Mouse (Mus musculus) left cerebral cortex, adult 9 months (tissue): ENCODE results near the gene Ywhaq.
A peak's percentile ranks its signal among the peaks of the same experiment; 100 is the strongest.
"Not testable (repeated sequence)": the region's sequence is repeated elsewhere in the genome, so short reads cannot be mapped to it uniquely, and the experiment has no call there.

Experiments used
- DNase-seq, 2 experiments: peaks; one replicate each; pipeline ENCODE4 v3.0.0; 2022; ENCODE audit warnings: low spot score in 2 of 2

Ywhaq gene

GRCm38 (mm10) chr12:21409651-21410050 is 7.8 kb downstream of the Ywhaq start:
- DNase-seq = no peak

DNA sequence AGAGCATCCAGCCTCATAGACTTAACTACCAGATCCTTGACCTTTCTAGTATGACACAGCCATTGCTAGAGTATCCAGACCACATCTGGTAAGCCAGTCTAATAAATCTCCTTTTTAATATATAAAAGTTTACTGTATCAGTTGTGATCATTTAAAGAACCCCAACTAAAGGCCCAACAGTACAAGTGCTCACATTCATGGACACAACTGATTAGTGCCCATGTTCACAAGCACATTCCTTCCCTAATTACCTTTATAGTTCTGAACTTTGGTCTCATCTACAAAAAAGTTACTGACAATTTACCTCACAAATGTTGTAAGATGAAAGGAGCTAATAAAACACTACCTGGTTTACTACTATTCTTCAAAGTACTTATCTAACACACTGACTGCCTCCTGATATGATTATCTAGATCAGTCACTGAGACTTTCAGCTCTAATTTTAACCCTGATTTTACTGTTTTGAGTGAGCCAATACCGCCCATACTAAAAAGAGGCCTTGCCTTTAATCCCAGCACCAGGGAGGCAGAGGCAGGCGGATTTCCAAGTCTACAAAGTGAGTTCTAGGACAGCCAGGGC is 8.6 kb downstream of the Ywhaq start:
- DNase-seq = no peak

- DNase-seq = no peak
Observed at GRCm38 (mm10) chr12:21402771-21403170, 14.7 kb downstream of the Ywhaq start.

DNA sequence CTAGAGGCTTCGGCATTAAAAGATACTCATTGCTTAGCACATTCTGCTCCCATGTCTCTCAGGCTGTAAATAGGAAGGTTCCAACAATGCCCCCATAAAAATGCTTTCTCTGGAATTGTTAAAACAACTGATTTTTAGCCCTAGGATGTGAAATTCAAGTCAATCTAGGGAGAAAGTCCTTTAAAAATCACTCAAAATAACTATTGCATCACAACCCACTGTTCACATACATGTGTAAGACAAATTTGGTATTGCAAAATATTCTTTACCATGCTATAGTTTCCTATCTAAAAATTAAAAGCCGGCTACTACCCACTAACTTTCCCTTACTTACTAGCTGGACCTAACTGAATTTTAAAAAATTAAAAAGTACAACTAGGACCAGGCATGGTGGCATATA is 31.2 kb downstream of the Ywhaq start:
- no peak for DNase-seq

DNA sequence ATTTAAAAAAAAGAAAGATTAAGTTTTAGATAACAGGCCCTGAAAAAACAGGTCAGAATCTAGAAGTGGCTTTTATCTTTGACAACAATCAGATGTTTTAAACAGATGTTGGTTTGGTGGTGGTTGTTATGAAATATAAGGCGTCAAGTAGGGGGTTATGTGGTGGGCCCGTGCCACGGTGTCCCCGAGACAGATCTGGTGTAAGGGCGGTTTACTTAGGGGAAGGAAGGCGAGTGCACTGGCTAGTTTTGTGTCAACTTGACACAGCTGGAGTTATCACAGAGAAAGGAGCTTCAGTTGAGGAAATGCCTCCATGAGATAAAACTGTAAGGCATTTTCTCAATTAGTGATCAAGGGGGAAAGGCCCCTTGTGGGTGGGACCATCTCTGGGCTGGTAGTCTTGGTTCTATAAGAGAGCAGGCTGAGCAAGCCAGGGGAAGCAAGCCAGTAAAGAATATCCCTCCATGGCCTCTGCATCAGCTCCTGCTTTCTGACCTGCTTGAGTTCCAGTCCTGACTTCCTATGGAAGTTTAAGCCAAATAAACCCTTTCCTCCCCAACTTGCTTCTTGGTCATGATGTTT is 38.6 kb downstream of the Ywhaq start:
- not testable (repeated sequence) for DNase-seq

GRCm38 (mm10) chr12:21375376-21376157 is 41.9 kb downstream of the Ywhaq start:
- no peak for DNase-seq

GRCm38 (mm10) chr12:21373820-21374475 is 43.5 kb downstream of the Ywhaq start:
- DNase-seq = no peak

DNA sequence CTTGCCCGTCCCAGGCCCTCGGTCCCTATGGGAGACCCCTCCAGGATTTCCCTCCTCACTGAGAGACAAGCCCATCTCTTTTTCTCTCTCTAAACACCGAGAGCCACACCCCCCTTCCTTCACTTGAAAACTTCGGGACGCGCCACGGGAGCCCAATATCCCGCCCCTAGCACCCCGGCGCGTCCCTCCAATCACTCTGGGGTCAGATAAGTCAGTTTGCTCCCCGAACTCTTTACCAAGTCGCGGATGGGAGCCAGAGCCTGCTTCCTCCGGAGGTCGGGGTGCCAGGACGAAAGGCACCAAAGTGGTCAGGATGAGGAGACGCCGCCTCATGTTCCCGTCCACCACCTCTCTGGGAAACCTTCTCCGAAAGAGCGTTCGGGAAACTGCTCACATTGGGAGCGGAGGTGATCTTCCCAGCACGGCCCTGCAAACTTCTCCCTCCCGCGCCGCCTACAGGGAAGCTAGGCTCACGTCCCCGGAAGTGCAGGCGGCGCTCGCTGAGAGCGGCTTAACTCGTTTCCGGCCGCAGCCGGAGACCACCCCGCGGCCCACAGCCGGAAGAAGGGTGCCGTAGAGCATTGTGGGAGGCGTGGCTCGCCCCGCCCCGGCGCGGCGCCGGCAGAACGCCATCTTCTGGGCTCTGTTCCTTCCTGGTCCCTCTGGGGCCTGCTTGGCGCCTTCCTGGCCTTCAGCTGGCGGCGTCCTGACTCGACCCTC is 44.2 kb downstream of the Ywhaq start, which contains the start of gene Adam17:
Gene Adam17 (minus strand): TSS at position 533 of the 720 bp plus-strand sequence.
- peak; percentile 89 to 96 for DNase-seq

DNA sequence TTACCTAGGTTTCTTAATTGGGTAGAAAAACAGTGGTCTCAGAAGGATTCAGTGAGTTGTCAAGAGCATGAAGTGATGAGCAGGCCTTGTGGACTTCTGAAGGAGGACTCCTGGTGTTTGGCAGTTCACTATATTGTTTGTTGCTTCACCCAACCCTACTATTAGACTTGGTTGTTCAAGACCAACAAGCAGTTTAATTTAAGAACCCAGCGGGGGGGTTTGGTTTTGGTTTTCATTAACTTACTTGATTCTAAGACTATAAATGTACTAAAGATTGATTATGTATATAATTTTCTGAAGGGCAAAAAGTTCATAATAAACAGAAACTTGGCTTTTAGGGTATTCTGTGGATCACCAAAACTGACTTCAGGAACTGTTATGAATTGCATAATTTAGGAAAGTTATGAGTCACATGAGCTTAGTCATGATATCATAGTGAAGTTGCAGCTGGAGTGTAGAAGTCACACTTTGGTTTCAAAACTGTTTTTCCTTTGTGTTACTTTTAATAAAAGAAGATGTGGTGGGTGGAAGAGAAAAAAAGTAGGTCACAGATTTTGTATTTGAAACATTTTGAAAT is 47.3 kb downstream of the Ywhaq start:
- no peak for DNase-seq

DNA sequence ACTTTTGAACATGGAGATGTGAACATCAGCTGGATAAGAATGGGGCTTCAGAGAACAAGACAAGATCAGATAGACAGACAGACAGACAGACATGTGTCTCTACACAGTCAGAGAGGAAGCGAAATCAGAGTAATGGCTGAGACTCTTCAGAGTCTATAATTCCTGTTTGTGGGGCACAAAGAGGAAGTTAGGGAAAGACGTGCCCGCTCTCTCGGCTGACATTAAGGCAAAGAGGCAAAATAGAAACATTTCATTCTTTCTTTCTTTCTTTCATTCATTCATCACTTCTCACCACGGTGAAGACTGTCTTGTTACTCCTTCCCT is 48.4 kb downstream of the Ywhaq start:
- no peak for DNase-seq

GRCm38 (mm10) chr12:21368376-21369086 is 48.9 kb downstream of the Ywhaq start:
- DNase-seq = peak in 1 of 2 experiments; percentile 11

DNA sequence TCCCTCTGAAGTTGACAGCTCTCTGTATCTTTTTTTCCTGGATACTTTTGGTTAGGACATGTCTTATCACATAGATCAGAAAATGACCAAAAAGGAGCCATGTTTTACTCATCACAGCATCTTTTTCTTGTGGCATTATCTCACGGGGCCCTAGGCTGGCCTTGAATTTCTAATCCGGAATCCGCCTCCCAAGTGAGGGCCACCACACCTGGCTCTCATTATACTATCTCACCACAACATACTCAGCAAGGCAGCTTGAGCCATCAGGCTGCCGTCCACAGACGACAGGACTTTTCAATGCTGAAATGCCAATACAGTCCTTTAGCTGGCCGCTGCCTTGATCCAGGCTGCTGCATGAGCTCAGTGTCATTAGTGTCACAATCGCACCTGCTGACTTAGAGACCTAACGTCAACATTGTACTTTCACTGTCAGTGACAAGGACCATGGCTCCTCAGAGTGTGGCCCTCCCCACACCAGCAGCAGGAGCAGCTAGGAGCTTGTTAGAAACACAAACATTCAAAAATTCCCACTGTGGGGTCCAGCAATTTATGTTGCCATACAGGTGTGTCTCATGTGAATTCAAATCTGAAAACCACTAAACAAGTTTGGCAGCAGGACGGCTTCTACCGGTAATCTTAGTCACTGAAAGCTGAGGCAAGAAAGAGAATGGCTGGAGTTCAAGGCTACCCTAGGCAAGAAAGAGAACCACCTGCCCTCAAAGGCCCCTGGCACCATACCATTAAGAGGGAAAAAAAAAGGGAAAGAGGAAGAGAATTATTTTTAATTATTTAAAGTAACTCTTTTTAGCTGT is 52.6 kb downstream of the Ywhaq start:
- DNase-seq = no peak

DNA sequence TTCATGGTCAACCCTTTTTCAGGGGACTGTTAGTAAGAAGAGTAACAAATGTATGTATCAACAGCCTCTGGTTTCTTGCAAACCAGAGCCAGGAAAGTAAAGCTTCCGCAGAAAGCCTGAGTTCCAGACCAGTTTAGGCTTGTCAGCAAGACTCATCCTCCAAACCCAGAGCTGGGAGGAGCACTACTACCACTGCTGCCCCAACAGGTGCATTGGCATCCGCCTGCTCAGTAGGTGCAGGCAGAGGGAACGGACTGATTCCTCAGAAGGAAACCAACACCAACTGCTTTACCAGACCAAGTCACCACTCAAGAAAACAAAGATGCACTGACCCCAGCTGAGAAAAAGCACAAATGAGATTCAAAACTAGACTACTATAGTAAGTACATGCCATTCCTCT is 54.2 kb downstream of the Ywhaq start:
- DNase-seq = no peak

GRCm38 (mm10) chr12:21362686-21363085 is 54.8 kb downstream of the Ywhaq start:
- DNase-seq = no peak

- no peak for DNase-seq
Observed at GRCm38 (mm10) chr12:21353681-21354080, 63.8 kb downstream of the Ywhaq start.

GRCm38 (mm10) chr12:21350113-21350876 is 67.1 kb downstream of the Ywhaq start:
- DNase-seq = no peak

DNA sequence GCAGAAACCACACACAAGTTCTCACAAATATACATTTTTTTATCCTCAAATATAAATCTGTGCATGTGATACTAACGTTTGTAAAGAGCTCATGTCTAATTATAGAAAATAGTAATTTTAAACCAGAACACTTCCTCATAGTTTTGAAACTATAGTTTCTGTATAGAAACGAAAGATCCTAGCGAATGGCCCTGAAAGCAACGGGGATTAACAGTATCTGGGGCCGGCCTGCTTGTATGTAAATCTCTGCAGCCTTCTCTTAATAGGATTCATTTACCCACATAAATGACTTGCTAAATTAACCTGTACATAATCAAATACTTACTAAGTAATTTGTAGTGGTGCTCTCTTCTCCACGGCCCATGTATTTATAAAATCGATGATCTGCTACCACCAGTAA is 70.5 kb downstream of the Ywhaq start:
- no peak for DNase-seq

- DNase-seq = no peak
Observed at GRCm38 (mm10) chr12:21340674-21341073, 76.8 kb downstream of the Ywhaq start.
